Mouse (Mus musculus) midbrain, embryonic 15.5 days (tissue): ENCODE data around the gene Gsap. TPM values are rescaled to one million over a fixed set of nuclear protein-coding genes. Genes with fewer than 3 reads are reported as not detected.

ENCODE experiments used
- ATAC-seq: fragments of 200-750 bp; cut with Nextera tagmentation; replicated peaks from 2 replicates; pipeline ENCODE4 v1.8.0; 2017; ENCODE audit warnings: moderate TSS enrichment
- H3K27ac ChIP-seq: fragments of 300-500 bp; sonication (generic); 2 replicates; pipeline ENCODE4 v1.5.1; 2015; ENCODE audit warnings: mild to moderate bottlenecking, inconsistent platforms
- H3K27me3 ChIP-seq: fragments of 300-500 bp; sonication (generic); replicated peaks from 2 replicates; pipeline ENCODE4 v1.6.1; 2015; ENCODE audit warnings: inconsistent platforms
- H3K36me3 ChIP-seq: fragments of 300-500 bp; sonication (generic); replicated peaks from 2 replicates; pipeline ENCODE4 v1.6.1; 2015; ENCODE audit warnings: inconsistent platforms
- H3K4me1 ChIP-seq: fragments of 300-500 bp; sonication (generic); 2 replicates; pipeline ENCODE4 v1.6.1; 2015; ENCODE audit warnings: inconsistent platforms
- H3K4me2 ChIP-seq: fragments of 300-500 bp; sonication (generic); 2 replicates; pipeline ENCODE4 v1.6.1; 2015; ENCODE audit warnings: inconsistent platforms, mild to moderate bottlenecking, moderate library complexity
- H3K4me3 ChIP-seq: fragments of 300-500 bp; sonication (generic); 2 replicates; pipeline ENCODE4 v1.5.1; 2015; ENCODE audit warnings: mild to moderate bottlenecking, inconsistent platforms
- H3K9ac ChIP-seq: fragments of 300-500 bp; sonication (generic); 2 replicates; pipeline ENCODE4 v1.6.1; 2015; ENCODE audit warnings: mild to moderate bottlenecking, inconsistent platforms
- H3K9me3 ChIP-seq: fragments of 300-500 bp; sonication (generic); 2 replicates; pipeline ENCODE4 v1.6.1; 2016; ENCODE audit warnings: inconsistent platforms
- WGBS: fragments of 180-500 bp; shearing (Covaris S2); methylation state at CpG from one replicate; pipeline ENCODE4 v1.1.7; 2015; ENCODE audit warnings: mixed read lengths; 5-methylcytosine and 5-hydroxymethylcytosine counted together
- polyA plus RNA-seq: library from polyadenylated mRNA; unstranded; fragments of >200 nt; fragmentation: Nextera tagmentation; extraction: Ambion mirVana; gene quantifications from 2 replicates; pipeline ENCODE4 v1.2.1, GENCODE M21; 2015

Gsap gene
- polyA plus RNA-seq, 1 experiment from 2014 or later: 8.5 TPM

DNA sequence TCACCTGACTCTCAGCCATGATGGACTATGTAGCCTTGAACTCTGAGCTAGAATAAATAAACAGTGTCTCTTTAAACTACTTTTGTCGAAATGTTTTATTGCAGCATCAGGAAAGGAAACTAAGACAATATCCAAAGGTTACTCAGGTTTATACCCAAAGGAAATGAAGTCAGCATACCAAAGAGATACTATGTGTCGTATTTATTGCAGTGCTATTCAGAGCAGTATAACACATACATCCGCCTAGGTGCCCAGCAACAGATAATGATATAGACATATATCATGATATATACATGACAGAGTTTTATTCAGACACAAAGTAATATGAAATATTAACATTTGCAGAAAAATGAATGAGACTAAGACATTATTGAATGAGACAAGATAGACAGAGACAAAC, 177.3 kb downstream of the Gsap start:
- Histone ChIP-seq H3K9ac (no peak overlapping the region), H3K4me3 (no peak overlapping the region), H3K27me3 (no peaks in the 10 kb centered on the region), H3K27ac (no peak overlapping the region), H3K4me1 (no peaks in the 10 kb centered on the region), H3K4me2 (no peak overlapping the region), H3K36me3 (no peaks in the 10 kb centered on the region), H3K9me3 (no peaks in the 10 kb centered on the region)
- ATAC-seq: no peak
- 89% methylated on average over 3 of the region's 3 CpGs for WGBS

Other genes with a start within 250 kb of the Gsap start
- 4.6 TPM in 2 replicates for gene Rsbn1l, start 229.9 kb upstream of the Gsap start, polyA plus RNA-seq
- gene Ptpn12, start 130.3 kb upstream of the Gsap start, polyA plus RNA-seq: 22.8 and 25.7 TPM in 2 replicates
- gene Fgl2, start 186.4 kb downstream of the Gsap start, polyA plus RNA-seq: 1.9 and 2.4 TPM in 2 replicates
- gene Ccdc146, start 238.4 kb downstream of the Gsap start, polyA plus RNA-seq: 0.88 and 1.1 TPM in 2 replicates
- 7.9 and 8.4 TPM in 2 replicates for gene Fam185a, start 238.7 kb downstream of the Gsap start, polyA plus RNA-seq